Mouse (Mus musculus) embryonic facial prominence, embryonic 13.5 days (tissue): Measurements from ENCODE around the gene Jazf1. TPM values are rescaled to one million over a fixed set of nuclear protein-coding genes. Genes with fewer than 3 reads are reported as not detected.

Experiments
- ATAC-seq: fragments of 200-750 bp; cut with Nextera tagmentation; 2 replicates; pipeline ENCODE4 v1.8.0; 2017; ENCODE audit warnings: low read depth; ENCODE audit not compliant: insufficient number of reproducible peaks, insufficient read depth, low FRiP score, low TSS enrichment
- H3K27ac ChIP-seq: fragments of 300-500 bp; sonication (generic); 2 replicates; pipeline ENCODE4 v1.5.1; 2015; ENCODE audit warnings: moderate library complexity, mild to moderate bottlenecking, inconsistent platforms
- H3K27me3 ChIP-seq: fragments of 300-500 bp; sonication (generic); 2 replicates; pipeline ENCODE4 v1.6.1; 2015; ENCODE audit warnings: mild to moderate bottlenecking, inconsistent platforms
- H3K36me3 ChIP-seq: fragments of 300-500 bp; sonication (generic); 2 replicates; pipeline ENCODE4 v1.6.1; 2015; ENCODE audit warnings: mild to moderate bottlenecking, inconsistent platforms
- H3K4me1 ChIP-seq: fragments of 300-500 bp; sonication (generic); 2 replicates; pipeline ENCODE4 v1.6.1; 2015; ENCODE audit warnings: inconsistent platforms
- H3K4me2 ChIP-seq: fragments of 300-500 bp; sonication (generic); 2 replicates; pipeline ENCODE4 v1.6.1; 2015; ENCODE audit warnings: moderate library complexity, mild to moderate bottlenecking, inconsistent platforms
- H3K4me3 ChIP-seq: fragments of 300-500 bp; sonication (generic); 2 replicates; pipeline ENCODE4 v1.5.1; 2015; ENCODE audit warnings: mild to moderate bottlenecking, inconsistent platforms
- H3K9ac ChIP-seq: fragments of 300-500 bp; sonication (generic); 2 replicates; pipeline ENCODE4 v1.6.1; 2015; ENCODE audit warnings: mild to moderate bottlenecking, inconsistent platforms
- H3K9me3 ChIP-seq: fragments of 300-500 bp; sonication (generic); 2 replicates; pipeline ENCODE4 v1.6.1; 2016; ENCODE audit warnings: inconsistent platforms
- WGBS: fragments of 180-500 bp; shearing (Covaris S2); methylation state at CpG from one replicate; pipeline ENCODE4 v1.1.7; 2015; ENCODE audit warnings: mixed read lengths; 5-methylcytosine and 5-hydroxymethylcytosine counted together
- polyA plus RNA-seq: library from polyadenylated mRNA; unstranded; fragments of >200 nt; fragmentation: Nextera tagmentation; extraction: Ambion mirVana; gene quantifications from 2 replicates; pipeline ENCODE4 v1.2.1, GENCODE M21; 2015

The Jazf1 gene
- polyA plus RNA-seq, 1 experiment from 2014 or later: 11.3 TPM

DNA sequence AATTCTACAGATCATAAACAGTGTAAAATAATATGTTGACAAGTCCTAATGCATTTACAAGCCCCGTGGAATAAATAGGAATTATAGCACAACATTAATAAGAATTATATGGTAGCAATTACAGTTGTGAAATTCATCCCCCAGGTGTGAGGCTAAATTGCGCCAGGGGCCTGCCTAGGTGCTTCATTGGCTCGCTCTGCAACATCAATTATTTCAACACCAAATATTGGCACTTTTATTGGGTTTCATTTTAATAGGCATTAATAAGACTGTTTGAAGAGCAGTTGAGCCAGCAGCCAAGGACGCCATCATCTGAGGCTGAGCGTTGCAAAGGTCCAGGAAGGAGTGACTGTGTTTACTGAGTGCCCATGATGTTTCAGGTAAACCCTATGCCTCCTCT lies 289.9 kb downstream of the Jazf1 start:
- Histone ChIP-seq H3K9me3 (no peaks in the 10 kb centered on the region), H3K4me1 (peaks cover 13% of the 10 kb centered on the region; the same call in 1 of the 2 replicates), H3K4me2 (no peak overlapping the region), H3K27ac (no peak overlapping the region), H3K4me3 (no peak overlapping the region), H3K9ac (no peak overlapping the region), H3K27me3 (no peaks in the 10 kb centered on the region), H3K36me3 (no peaks in the 10 kb centered on the region)
- ATAC-seq: no peak
- 86% methylated on average over 5 of the region's 5 CpGs for WGBS

- H3K4me3 ChIP-seq: no peak overlapping the region
- H3K27me3 ChIP-seq: no peaks in the 10 kb centered on the region
- ATAC-seq: no peak
- WGBS: 85% methylated on average over 8 of the region's 8 CpGs
- H3K9ac ChIP-seq: no peak overlapping the region
- H3K36me3 ChIP-seq: no peaks in the 10 kb centered on the region
- no peak overlapping the region for H3K4me2 ChIP-seq
- peaks cover 13% of the 10 kb centered on the region; the same call in 1 of the 2 replicates for H3K4me1 ChIP-seq
- no peak overlapping the region for H3K27ac ChIP-seq
- no peaks in the 10 kb centered on the region for H3K9me3 ChIP-seq
Observed at GRCm38 (mm10) chr6:52777034-52777433, 291.4 kb downstream of the Jazf1 start.

- WGBS: 83% methylated on average over 8 of the region's 8 CpGs
- peaks cover 13% of the 10 kb centered on the region; the same call in 1 of the 2 replicates for H3K4me1 ChIP-seq
Observed at GRCm38 (mm10) chr6:52775956-52776355, 292.5 kb downstream of the Jazf1 start.

GRCm38 (mm10) chr6:52775350-52775749 lies 293.1 kb downstream of the Jazf1 start:
- peaks cover 13% of the 10 kb centered on the region; the same call in 1 of the 2 replicates for H3K4me1 ChIP-seq
- no peak overlapping the region for H3K9ac ChIP-seq
- H3K4me3 ChIP-seq: no peak overlapping the region
- 0 out of 2 replicates have a peak, but pooled peaks cover 5% of the 10 kb centered on the region for H3K36me3 ChIP-seq
- no peak overlapping the region for H3K4me2 ChIP-seq
- ATAC-seq: no peak
- no peaks in the 10 kb centered on the region for H3K9me3 ChIP-seq
- no peak overlapping the region for H3K27ac ChIP-seq
- H3K27me3 ChIP-seq: no peaks in the 10 kb centered on the region
- WGBS: 59% methylated on average over 3 of the region's 3 CpGs

More at GRCm38 (mm10) chr6:52775956-52776355, 292.5 kb downstream of the Jazf1 start:
- no peak overlapping the region for H3K4me3 ChIP-seq
- H3K36me3 ChIP-seq: no peaks in the 10 kb centered on the region
- no peaks in the 10 kb centered on the region for H3K27me3 ChIP-seq
- no peak for ATAC-seq
- no peak overlapping the region for H3K9ac ChIP-seq
- H3K27ac ChIP-seq: no peak overlapping the region
- no peaks in the 10 kb centered on the region for H3K9me3 ChIP-seq
- H3K4me2 ChIP-seq: no peak overlapping the region

GRCm38 (mm10) chr6:52773132-52773531 lies 295.3 kb downstream of the Jazf1 start:
- peaks cover 19% of the 10 kb centered on the region for H3K36me3 ChIP-seq
- 88% methylated on average over 5 of the region's 5 CpGs for WGBS

DNA sequence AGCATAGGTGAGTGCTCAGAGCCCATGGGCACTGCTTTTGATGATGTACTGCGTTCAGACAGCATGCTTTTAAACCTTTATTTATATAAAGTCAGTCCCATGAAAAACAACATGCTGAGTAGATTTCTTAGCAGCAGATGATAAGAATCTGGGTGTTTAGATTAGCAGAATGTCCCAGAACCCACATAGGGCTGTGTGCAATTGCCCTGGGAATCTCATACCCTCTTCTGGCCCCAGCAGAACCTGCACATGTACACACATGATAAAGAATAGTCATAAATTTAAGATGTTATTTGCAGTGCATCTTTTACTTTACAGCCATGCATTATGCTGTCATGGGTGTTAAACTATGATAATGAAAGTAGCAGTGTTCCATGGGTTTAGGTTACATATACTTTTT lies 297.6 kb downstream of the Jazf1 start:
- Histone ChIP-seq H3K27ac (no peak overlapping the region), H3K4me2 (no peak overlapping the region), H3K9ac (no peak overlapping the region), H3K36me3 (peaks cover 39% of the 10 kb centered on the region), H3K4me1 (peaks cover 9% of the 10 kb centered on the region; the same call in 1 of the 2 replicates), H3K4me3 (no peak overlapping the region), H3K27me3 (no peaks in the 10 kb centered on the region), H3K9me3 (no peaks in the 10 kb centered on the region)
- no peak for ATAC-seq
- 68% methylated on average over 1 of the region's 1 CpGs for WGBS

More at GRCm38 (mm10) chr6:52773132-52773531, 295.3 kb downstream of the Jazf1 start:
- Histone ChIP-seq H3K27me3 (no peaks in the 10 kb centered on the region), H3K9me3 (no peaks in the 10 kb centered on the region), H3K4me3 (no peak overlapping the region), H3K9ac (no peak overlapping the region), H3K4me1 (peaks cover 9% of the 10 kb centered on the region; the same call in 1 of the 2 replicates), H3K27ac (no peak overlapping the region), H3K4me2 (no peak overlapping the region)
- no peak for ATAC-seq

DNA sequence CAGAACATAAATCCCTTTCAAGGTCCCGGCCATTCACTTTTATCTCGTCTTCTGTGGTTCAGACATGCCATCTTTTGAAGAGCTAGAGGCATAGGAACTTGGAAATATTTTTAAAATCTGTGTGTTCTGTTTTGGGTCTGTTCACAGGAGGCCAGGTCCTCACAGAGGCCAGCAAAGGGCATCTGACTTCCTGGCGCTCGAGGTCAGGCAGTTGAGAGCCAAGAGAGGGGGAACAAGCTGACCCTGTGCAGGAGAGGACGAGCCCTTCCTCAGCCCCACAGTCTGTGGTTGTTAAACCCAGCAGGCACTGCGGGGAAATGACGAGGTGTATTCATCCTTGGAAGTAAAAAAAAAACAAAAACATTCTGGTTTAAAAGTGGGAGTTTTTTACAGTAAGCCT lies 303.2 kb downstream of the Jazf1 start:
- Histone ChIP-seq H3K4me3 (no peak overlapping the region), H3K4me1 (no peaks in the 10 kb centered on the region), H3K9me3 (no peaks in the 10 kb centered on the region), H3K27ac (no peak overlapping the region), H3K27me3 (no peaks in the 10 kb centered on the region), H3K4me2 (no peak overlapping the region), H3K9ac (no peak overlapping the region), H3K36me3 (peaks cover 54% of the 10 kb centered on the region)
- 57% methylated on average over 7 of the region's 7 CpGs for WGBS
- no peak for ATAC-seq

DNA sequence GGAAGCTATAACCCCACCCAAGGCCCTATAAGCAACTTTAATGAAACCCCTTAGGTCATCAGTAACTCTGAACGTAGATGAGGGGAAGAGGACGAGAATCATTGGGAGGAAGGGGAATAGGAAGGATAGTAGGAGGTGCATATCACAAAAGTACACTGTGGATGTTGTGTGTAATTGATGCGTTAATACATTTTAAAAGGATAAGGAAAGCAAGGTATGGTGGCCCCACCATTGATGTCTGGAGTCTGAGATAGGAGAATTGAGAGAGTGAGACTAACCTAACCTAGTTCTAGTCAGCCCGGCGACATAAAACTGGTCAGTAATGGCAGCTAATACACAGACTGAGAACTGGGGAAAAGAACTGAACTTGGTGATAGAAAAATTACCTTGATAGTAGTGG lies 315.6 kb downstream of the Jazf1 start:
- Histone ChIP-seq H3K4me1 (no peaks in the 10 kb centered on the region), H3K36me3 (peaks cover 48% of the 10 kb centered on the region), H3K9me3 (no peaks in the 10 kb centered on the region), H3K9ac (no peak overlapping the region), H3K4me3 (no peak overlapping the region), H3K4me2 (no peak overlapping the region), H3K27me3 (no peaks in the 10 kb centered on the region), H3K27ac (no peak overlapping the region)
- ATAC-seq: no peak
- WGBS: 95% methylated on average over 5 of the region's 5 CpGs

- H3K27ac ChIP-seq: no peak overlapping the region
- no peaks in the 10 kb centered on the region for H3K9me3 ChIP-seq
- WGBS: 98% methylated on average over 2 of the region's 2 CpGs
- H3K36me3 ChIP-seq: peaks cover 44% of the 10 kb centered on the region
- H3K4me3 ChIP-seq: no peak overlapping the region
- H3K9ac ChIP-seq: no peak overlapping the region
- ATAC-seq: no peak
- H3K27me3 ChIP-seq: no peaks in the 10 kb centered on the region
- H3K4me2 ChIP-seq: no peak overlapping the region
- H3K4me1 ChIP-seq: 0 out of 2 replicates have a peak, but pooled peaks cover 1% of the 10 kb centered on the region
Observed at GRCm38 (mm10) chr6:52734630-52735029, 333.8 kb downstream of the Jazf1 start.

DNA sequence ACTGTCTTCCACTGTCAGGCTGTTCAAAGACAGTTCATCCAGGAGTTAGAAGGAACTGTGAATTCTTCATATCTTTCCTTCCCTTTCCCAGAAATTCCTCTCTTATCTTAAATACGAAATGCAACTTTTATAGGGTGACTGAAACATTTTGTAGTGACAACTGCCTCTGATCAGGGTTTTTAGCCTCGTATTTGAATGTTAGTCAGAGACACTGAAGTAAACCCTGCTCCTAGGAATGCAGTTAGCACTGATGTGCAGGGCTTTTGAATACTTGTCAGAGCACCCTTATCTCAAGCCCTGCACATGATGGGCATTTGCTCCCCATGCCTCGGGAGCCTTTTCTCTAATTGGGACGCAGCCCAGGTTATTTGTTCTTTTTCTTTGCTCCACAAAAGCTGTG lies 338.1 kb downstream of the Jazf1 start:
- no peak overlapping the region for H3K9ac ChIP-seq
- ATAC-seq: no peak
- 85% methylated on average over 4 of the region's 4 CpGs for WGBS
- peaks cover 44% of the 10 kb centered on the region for H3K36me3 ChIP-seq
- H3K4me2 ChIP-seq: no peak overlapping the region
- H3K27ac ChIP-seq: no peak overlapping the region
- no peaks in the 10 kb centered on the region for H3K9me3 ChIP-seq
- 0 out of 2 replicates have a peak, but pooled peaks cover 3% of the 10 kb centered on the region for H3K4me1 ChIP-seq
- no peaks in the 10 kb centered on the region for H3K27me3 ChIP-seq
- no peak overlapping the region for H3K4me3 ChIP-seq

- no peak overlapping the region for H3K27ac ChIP-seq
- 0 out of 2 replicates have a peak, but pooled peaks cover 6% of the 10 kb centered on the region for H3K4me1 ChIP-seq
- 51% methylated on average over 8 of the region's 8 CpGs for WGBS
- H3K4me2 ChIP-seq: no peak overlapping the region
- H3K9ac ChIP-seq: no peak overlapping the region
- no peak overlapping the region for H3K4me3 ChIP-seq
- H3K27me3 ChIP-seq: no peaks in the 10 kb centered on the region
- H3K9me3 ChIP-seq: no peaks in the 10 kb centered on the region
- no peak for ATAC-seq
- peaks cover 38% of the 10 kb centered on the region for H3K36me3 ChIP-seq
Observed at GRCm38 (mm10) chr6:52724805-52725439, 343.5 kb downstream of the Jazf1 start.
